Mouse (Mus musculus) ovary, postnatal 10 days (tissue): ENCODE data around the gene 2210418O10Rik.
"Not testable (repeated sequence)": the region's sequence is repeated elsewhere in the genome, so short reads cannot be mapped to it uniquely, and the experiment has no call there.

Source experiments
- DNase-seq: peaks from one replicate; pipeline ENCODE4 v3.0.0; 2022; ENCODE audit warnings: low spot score

Gene 2210418O10Rik

GRCm38 (mm10) chr2:176226269-176226668 lies at the start of gene 2210418O10Rik:
Gene 2210418O10Rik (plus strand): TSS chr2:176226569.
- not testable (repeated sequence) for DNase-seq

- not testable (repeated sequence) for DNase-seq
These were observed 22.1 kb downstream of the 2210418O10Rik start for GRCm38 (mm10) chr2:176248519-176248918.
